Mouse (Mus musculus) common myeloid progenitor, adult 5-6 weeks (primary cell): ENCODE measurements around the gene Ccnd3. TPM values are rescaled to one million over a fixed set of nuclear protein-coding genes. Genes with fewer than 3 reads are reported as not detected.
A peak's percentile ranks its signal among the peaks of the same experiment; 100 is the strongest.

Source experiments
- ATAC-seq: replicated peaks from 2 replicates; pipeline ENCODE4 v1.8.0; 2016; ENCODE audit warnings: low read depth, mild to moderate bottlenecking, moderate TSS enrichment, inconsistent platforms; ENCODE audit not compliant: poor library complexity, severe bottlenecking
- total RNA-seq: library from RNA; stranded (forward); fragments of 200-1000, 187-1606 nt; gene quantifications from 2 replicates; pipeline ENCODE4 v1.2.3, GENCODE M21; 2017

The Ccnd3 gene
- total RNA-seq, 1 experiment from 2014 or later = 61.9 TPM

- ATAC-seq = peak; percentile 82
Observed at GRCm38 (mm10) chr17:47511111-47512020, 6.5 kb downstream of the Ccnd3 start.

DNA sequence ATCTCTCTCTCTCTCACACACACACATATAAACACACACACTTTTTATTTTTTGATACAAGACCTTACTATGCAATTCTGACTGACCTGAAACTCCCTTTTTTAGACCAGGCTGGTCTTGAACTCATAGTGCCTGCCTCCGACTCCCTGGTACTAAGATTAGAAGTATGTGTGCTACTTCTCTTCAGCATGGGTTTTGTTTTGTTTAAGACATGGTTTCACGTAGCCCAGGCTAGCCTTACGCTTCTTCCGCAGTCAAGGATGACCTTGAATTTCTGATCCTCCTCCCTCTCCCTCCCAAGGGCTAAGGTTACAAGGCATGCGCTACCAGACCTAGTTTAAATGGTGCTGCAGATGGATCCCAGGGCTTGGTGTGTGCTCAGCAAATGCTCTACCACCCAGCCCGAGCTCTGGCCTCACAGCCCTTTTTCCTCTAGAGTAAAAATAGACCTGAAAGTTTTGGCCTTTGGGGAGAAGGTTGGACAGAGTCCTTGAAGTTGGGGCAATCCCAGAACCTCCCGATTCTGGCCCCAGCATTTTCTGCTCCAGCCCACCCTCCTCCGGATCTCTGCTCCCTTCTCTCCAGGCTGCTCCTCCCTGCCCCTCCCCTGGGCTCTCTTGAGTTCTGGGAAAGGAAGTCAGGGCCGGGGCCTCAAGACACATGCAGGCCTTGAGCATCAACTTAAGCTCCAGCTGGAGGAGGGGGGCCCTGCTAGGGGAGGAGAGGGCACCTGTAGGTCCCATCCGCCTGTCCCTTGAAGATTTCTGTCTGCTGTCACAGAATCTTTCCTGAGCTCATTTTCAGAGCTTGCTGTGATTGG lies 8.3 kb downstream of the Ccnd3 start:
- no peak for ATAC-seq

DNA sequence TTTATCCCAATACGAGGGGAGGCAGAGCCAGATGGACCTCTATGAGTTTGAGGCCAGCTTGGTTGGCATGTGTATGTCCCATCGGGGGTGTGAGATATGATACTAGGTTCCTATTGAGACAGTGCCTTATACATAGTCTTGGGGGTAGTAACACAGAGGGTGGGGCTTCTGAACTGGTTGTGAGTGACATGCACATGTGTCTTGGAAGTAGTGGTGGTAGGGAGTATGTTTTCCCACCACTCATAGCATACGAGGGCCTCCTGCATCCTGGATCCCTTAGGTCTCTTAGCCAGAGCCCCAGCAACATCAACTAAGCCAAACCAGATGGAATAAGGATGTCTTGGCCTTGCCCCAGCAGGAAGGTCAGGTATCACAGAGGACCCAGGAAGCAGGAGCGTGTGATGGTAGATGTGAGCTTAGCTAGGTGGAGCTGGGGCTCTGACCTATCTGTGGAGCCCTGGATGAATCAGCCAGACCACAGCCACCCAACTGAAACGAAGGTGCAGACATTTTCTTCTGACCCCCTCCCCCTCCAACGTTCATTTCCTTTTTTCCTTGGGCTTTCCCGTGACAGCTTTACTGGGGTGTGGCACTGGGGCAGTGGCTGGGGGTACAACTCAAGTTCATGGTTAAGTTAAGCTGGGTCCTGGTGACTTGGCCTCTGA lies 10.5 kb downstream of the Ccnd3 start:
- ATAC-seq = 0 out of 2 replicates have a peak, but pooled peaks have one; percentile 7

- ATAC-seq = no peak
Observed at GRCm38 (mm10) chr17:47516232-47516631, 11.4 kb downstream of the Ccnd3 start.

- no peak for ATAC-seq
Observed at GRCm38 (mm10) chr17:47518205-47518604, 13.4 kb downstream of the Ccnd3 start.

DNA sequence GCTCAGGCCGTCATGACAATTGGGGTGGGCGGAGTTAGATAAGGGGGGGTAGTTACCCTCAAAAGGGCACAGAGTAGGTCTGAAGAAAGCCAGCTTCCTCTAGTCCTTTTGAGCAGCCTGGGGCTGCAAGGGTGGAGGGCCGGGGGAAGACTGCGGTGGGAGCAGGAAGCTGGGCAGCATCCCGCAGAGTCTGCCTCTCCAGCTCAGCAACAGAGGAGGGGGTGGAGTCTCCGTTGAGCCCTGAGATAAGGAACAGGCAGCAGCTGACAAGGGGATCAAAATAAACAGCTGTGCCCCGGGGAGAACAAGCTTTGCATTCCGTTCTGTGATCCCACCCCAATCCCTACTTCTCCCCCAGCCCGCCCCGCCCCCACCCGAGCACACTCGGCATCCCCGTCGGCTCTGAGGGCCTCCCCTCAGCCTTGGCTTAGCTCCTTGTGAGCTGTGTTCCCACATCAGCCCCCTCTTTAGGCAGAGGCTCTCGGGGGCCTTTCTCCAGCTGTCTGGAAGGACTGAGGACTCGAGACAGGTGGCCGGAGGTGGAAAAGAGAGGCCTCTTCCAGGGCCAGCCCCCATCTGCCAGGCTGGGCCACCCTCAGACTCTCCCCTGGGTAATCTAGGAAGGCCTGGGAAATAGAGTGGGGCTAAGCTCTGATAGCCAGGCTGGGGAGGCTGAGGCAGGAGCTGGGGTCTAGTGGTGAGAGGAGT lies 16.9 kb downstream of the Ccnd3 start:
- peak; percentile 85 for ATAC-seq

- ATAC-seq = no peak
Observed at GRCm38 (mm10) chr17:47522536-47522935, 17.7 kb downstream of the Ccnd3 start.

DNA sequence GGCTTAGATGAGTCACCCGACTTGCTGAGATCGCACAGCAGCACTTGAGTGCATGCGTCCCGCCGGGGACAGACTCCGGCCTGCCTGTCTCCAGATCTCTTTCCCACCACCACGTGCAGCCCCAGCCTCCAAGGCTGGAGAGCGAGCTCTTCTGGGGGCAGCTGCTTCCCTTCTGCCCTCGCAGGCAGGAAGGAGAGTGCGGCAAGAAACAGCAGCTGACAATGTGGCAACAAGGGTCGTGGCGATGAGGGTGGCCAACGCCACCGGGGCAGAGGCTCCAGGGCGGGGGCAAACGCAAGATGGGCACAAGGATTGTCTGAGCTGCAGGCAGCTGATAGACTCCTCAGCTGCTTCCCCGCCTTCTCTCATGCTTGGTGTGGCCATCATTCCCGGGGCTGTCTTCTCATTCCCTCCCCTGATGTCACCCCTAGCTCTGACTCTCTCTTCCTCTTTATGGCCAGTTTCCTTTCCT lies 18.4 kb downstream of the Ccnd3 start:
- peak; percentile 50 for ATAC-seq

GRCm38 (mm10) chr17:47524055-47524454 lies 19.2 kb downstream of the Ccnd3 start:
- ATAC-seq = no peak

- no peak for ATAC-seq
Observed at GRCm38 (mm10) chr17:47524991-47525390, 20.1 kb downstream of the Ccnd3 start.

DNA sequence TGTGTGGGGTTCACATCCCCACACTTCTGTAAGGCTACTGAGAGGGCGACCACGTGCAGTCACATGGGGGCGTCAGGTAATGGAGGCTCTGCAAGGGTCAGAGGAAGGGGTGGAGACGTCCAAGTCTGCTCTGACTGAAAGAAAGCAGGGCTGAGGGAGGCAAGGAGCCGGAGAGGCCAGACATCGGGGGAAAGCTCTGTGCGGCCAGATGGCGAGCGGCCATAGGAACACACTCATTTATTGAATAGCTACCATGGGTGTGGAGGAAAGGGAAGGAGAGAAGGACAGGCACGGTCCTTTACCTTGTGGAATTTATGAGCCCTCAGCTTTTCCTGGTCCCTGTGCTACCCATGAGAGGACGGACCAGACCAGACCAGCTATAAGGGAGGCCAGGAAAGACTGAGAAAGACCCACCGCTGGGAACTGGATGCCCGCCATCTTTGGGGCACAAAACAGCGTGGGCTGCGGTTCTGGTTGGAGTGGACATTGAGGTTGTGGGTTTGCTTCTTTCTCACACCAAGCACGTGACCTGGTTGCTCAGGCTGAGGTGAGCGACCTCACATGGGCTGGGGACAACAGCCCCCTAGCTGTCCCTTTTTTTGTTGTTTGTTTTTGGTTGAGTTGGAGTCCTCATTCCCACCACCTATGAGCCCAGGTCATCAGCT lies 22.1 kb downstream of the Ccnd3 start:
- ATAC-seq = peak; percentile 15; the same call in 1 of the 2 replicates

- ATAC-seq = no peak
Observed at GRCm38 (mm10) chr17:47527581-47528300, 22.9 kb downstream of the Ccnd3 start.

GRCm38 (mm10) chr17:47528919-47529318 lies 24.1 kb downstream of the Ccnd3 start:
- ATAC-seq = no peak

DNA sequence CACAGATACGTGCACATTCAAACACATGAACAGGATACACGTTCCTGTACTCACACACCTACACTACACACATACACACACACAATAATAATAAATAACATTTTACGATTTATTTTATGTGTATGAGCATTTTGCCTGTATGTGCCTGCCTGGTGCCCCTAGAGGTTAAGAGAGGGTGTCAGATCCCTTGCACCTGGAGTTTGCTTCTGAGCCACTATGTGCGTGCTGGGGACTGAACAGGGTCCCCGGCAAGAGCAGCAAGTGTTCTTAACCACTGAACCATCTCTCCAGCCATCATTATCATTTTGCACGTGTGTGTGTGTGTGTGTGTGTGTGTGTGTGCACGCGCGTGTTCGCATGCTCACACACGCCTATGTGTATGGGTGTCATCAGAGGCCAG lies 24.7 kb downstream of the Ccnd3 start:
- ATAC-seq = no peak

- ATAC-seq = peak; percentile 36
Observed at GRCm38 (mm10) chr17:47531387-47531818, 26.6 kb downstream of the Ccnd3 start.

- no peak for ATAC-seq
Observed at GRCm38 (mm10) chr17:47532364-47532763, 27.5 kb downstream of the Ccnd3 start.

DNA sequence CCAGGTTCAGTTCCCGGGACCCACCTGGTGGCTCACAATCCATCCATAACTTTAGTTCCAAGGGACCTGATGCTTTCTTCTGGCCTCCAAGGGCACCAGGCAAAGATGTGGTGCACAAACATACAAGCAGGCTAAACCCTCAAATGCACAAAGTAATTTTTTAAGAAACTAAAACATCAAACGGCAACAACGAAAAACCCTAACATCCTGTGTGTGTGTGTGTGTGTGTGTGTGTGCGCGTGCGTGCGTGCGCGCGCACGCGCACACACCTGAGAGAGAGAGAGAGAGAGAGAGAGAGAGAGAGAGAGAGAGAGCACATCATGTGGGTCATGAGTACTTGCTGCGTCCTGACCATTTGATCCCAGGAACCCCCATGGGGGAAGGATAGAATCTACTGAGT lies 28.8 kb downstream of the Ccnd3 start:
- no peak for ATAC-seq

DNA sequence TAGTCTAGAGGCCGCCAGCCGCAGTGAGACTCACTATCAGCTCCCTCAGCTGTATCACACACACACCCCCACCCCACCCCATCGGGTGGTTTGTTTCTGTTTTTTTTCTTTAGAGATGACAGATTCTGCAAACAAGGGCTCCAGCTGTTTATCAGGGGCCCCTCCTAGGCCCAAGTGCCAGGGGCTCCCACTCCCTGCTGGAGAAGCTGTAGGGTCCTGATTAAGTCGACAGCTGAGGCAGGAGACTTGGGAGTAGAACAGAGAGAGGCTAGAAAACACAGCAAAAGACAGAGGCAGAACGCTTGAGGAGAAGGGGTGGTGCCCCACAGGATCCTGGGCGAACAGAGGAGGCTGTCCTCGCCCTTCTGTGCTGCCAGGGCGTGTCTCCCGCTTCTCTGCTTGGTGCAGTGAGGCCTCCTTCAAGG lies 31.0 kb downstream of the Ccnd3 start:
- peak; percentile 75 for ATAC-seq
